Mouse (Mus musculus): ENCODE measurements at regions not wholly inside any gene's neighbourhood (a gene's known extent, or its start where the extent isn't known, plus 50 kb on each side); places are given as distances from the start of the nearest gene placed in this dataset.

GRCm38 (mm10) chr17:10135111-10135510, 184.5 kb downstream of the Qk start:
- no peaks in the 10 kb centered on the region for H3K36me3 ChIP-seq (ENCODE audit: control insufficient read depth, insufficient read depth, low read length, poor library complexity, severe bottlenecking)
- no peaks in the 10 kb centered on the region for H3K9me3 ChIP-seq (replicated peaks; ENCODE audit: control insufficient read depth, insufficient read depth, low read length, poor library complexity, severe bottlenecking)
- no peaks in the 10 kb centered on the region for H3K27me3 ChIP-seq (ENCODE audit: control insufficient read depth, insufficient read depth, low read length, poor library complexity, severe bottlenecking)
- no peak overlapping the region for H3K4me3 ChIP-seq (ENCODE audit: low read depth, low read length)
- TF ChIP-seq POLR2A (IDR thresholded peaks at IDR 0.05; ENCODE audit: insufficient read depth, low read length) (no peak), EP300 (IDR thresholded peaks at IDR 0.05; ENCODE audit: insufficient read depth, low read depth, low read length) (no peak), CTCF (IDR thresholded peaks at IDR 0.05; ENCODE audit: low read depth, low read length) (no peak)
- H3K27ac ChIP-seq (ENCODE audit: insufficient read depth, low read length): no peak overlapping the region
- no peaks in the 10 kb centered on the region for H3K4me1 ChIP-seq (ENCODE audit: control insufficient read depth, insufficient read depth, low read length)
- H3K9ac ChIP-seq (ENCODE audit: low read depth, poor library complexity, severe bottlenecking): no peak overlapping the region

- Histone ChIP-seq H3K27ac (ENCODE audit: insufficient read depth, low read length) (no peak overlapping the region), H3K4me3 (ENCODE audit: low read depth, low read length) (no peak overlapping the region)
- TF ChIP-seq CTCF (IDR thresholded peaks at IDR 0.05; ENCODE audit: low read depth, low read length) (no peak), POLR2A (IDR thresholded peaks at IDR 0.05; ENCODE audit: insufficient read depth, low read length) (no peak), EP300 (IDR thresholded peaks at IDR 0.05; ENCODE audit: insufficient read depth, low read depth, low read length) (no peak)
Observed at GRCm38 (mm10) chr17:10128591-10128990, 191.1 kb downstream of the Qk start.

GRCm38 (mm10) chr17:10122411-10122810, 197.2 kb downstream of the Qk start:
- H3K27me3 ChIP-seq (ENCODE audit: control insufficient read depth, insufficient read depth, low read length, poor library complexity, severe bottlenecking): no peaks in the 10 kb centered on the region
- H3K36me3 ChIP-seq (ENCODE audit: control insufficient read depth, insufficient read depth, low read length, poor library complexity, severe bottlenecking): no peaks in the 10 kb centered on the region
- H3K27ac ChIP-seq (ENCODE audit: insufficient read depth, low read length): no peak overlapping the region
- H3K9me3 ChIP-seq (replicated peaks; ENCODE audit: control insufficient read depth, insufficient read depth, low read length, poor library complexity, severe bottlenecking): no peaks in the 10 kb centered on the region
- TF ChIP-seq CTCF (IDR thresholded peaks at IDR 0.05; ENCODE audit: low read depth, low read length): no peak
- TF ChIP-seq POLR2A (IDR thresholded peaks at IDR 0.05; ENCODE audit: insufficient read depth, low read length): no peak
- no peaks in the 10 kb centered on the region for H3K4me1 ChIP-seq (ENCODE audit: control insufficient read depth, insufficient read depth, low read length)
- no peak overlapping the region for H3K9ac ChIP-seq (ENCODE audit: low read depth, poor library complexity, severe bottlenecking)
- no peak overlapping the region for H3K4me3 ChIP-seq (ENCODE audit: low read depth, low read length)

More at GRCm38 (mm10) chr17:10128591-10128990, 191.1 kb downstream of the Qk start:
- no peaks in the 10 kb centered on the region for H3K4me1 ChIP-seq (ENCODE audit: control insufficient read depth, insufficient read depth, low read length)
- H3K36me3 ChIP-seq (ENCODE audit: control insufficient read depth, insufficient read depth, low read length, poor library complexity, severe bottlenecking): no peaks in the 10 kb centered on the region
- no peaks in the 10 kb centered on the region for H3K27me3 ChIP-seq (ENCODE audit: control insufficient read depth, insufficient read depth, low read length, poor library complexity, severe bottlenecking)
- H3K9ac ChIP-seq (ENCODE audit: low read depth, poor library complexity, severe bottlenecking): no peak overlapping the region
- H3K9me3 ChIP-seq (replicated peaks; ENCODE audit: control insufficient read depth, insufficient read depth, low read length, poor library complexity, severe bottlenecking): no peaks in the 10 kb centered on the region

- H3K4me1 ChIP-seq (ENCODE audit: control insufficient read depth, insufficient read depth, low read length): no peaks in the 10 kb centered on the region
- TF ChIP-seq CTCF (IDR thresholded peaks at IDR 0.05; ENCODE audit: low read depth, low read length) (no peak), EP300 (IDR thresholded peaks at IDR 0.05; ENCODE audit: insufficient read depth, low read depth, low read length) (no peak), POLR2A (IDR thresholded peaks at IDR 0.05; ENCODE audit: insufficient read depth, low read length) (no peak)
- no peaks in the 10 kb centered on the region for H3K27me3 ChIP-seq (ENCODE audit: control insufficient read depth, insufficient read depth, low read length, poor library complexity, severe bottlenecking)
- H3K36me3 ChIP-seq (ENCODE audit: control insufficient read depth, insufficient read depth, low read length, poor library complexity, severe bottlenecking): no peaks in the 10 kb centered on the region
- H3K27ac ChIP-seq (ENCODE audit: insufficient read depth, low read length): no peak overlapping the region
- H3K4me3 ChIP-seq (ENCODE audit: low read depth, low read length): no peak overlapping the region
- no peaks in the 10 kb centered on the region for H3K9me3 ChIP-seq (replicated peaks; ENCODE audit: control insufficient read depth, insufficient read depth, low read length, poor library complexity, severe bottlenecking)
- H3K9ac ChIP-seq (ENCODE audit: low read depth, poor library complexity, severe bottlenecking): no peak overlapping the region
Observed at GRCm38 (mm10) chr17:10112118-10112517, 207.5 kb downstream of the Qk start.

- Histone ChIP-seq H3K27ac (ENCODE audit: insufficient read depth, low read length) (no peak overlapping the region), H3K36me3 (ENCODE audit: control insufficient read depth, insufficient read depth, low read length, poor library complexity, severe bottlenecking) (no peaks in the 10 kb centered on the region), H3K4me1 (ENCODE audit: control insufficient read depth, insufficient read depth, low read length) (no peaks in the 10 kb centered on the region), H3K9ac (ENCODE audit: low read depth, poor library complexity, severe bottlenecking) (no peak overlapping the region), H3K9me3 (replicated peaks; ENCODE audit: control insufficient read depth, insufficient read depth, low read length, poor library complexity, severe bottlenecking) (no peaks in the 10 kb centered on the region), H3K27me3 (ENCODE audit: control insufficient read depth, insufficient read depth, low read length, poor library complexity, severe bottlenecking) (no peaks in the 10 kb centered on the region), H3K4me3 (ENCODE audit: low read depth, low read length) (no peak overlapping the region)
- TF ChIP-seq CTCF (IDR thresholded peaks at IDR 0.05; ENCODE audit: low read depth, low read length): no peak
- no peak for TF ChIP-seq POLR2A (IDR thresholded peaks at IDR 0.05; ENCODE audit: insufficient read depth, low read length)
- no peak for TF ChIP-seq EP300 (IDR thresholded peaks at IDR 0.05; ENCODE audit: insufficient read depth, low read depth, low read length)
Observed at GRCm38 (mm10) chr17:10110375-10110675, 209.3 kb downstream of the Qk start.

- no peaks in the 10 kb centered on the region for H3K36me3 ChIP-seq (ENCODE audit: control insufficient read depth, insufficient read depth, low read length, poor library complexity, severe bottlenecking)
- TF ChIP-seq POLR2A (IDR thresholded peaks at IDR 0.05; ENCODE audit: insufficient read depth, low read length): no peak
- TF ChIP-seq CTCF (IDR thresholded peaks at IDR 0.05; ENCODE audit: low read depth, low read length): no peak
- no peak for TF ChIP-seq EP300 (IDR thresholded peaks at IDR 0.05; ENCODE audit: insufficient read depth, low read depth, low read length)
- H3K4me1 ChIP-seq (ENCODE audit: control insufficient read depth, insufficient read depth, low read length): no peaks in the 10 kb centered on the region
- H3K4me3 ChIP-seq (ENCODE audit: low read depth, low read length): no peak overlapping the region
- H3K27ac ChIP-seq (ENCODE audit: insufficient read depth, low read length): no peak overlapping the region
- no peaks in the 10 kb centered on the region for H3K27me3 ChIP-seq (ENCODE audit: control insufficient read depth, insufficient read depth, low read length, poor library complexity, severe bottlenecking)
- H3K9ac ChIP-seq (ENCODE audit: low read depth, poor library complexity, severe bottlenecking): no peak overlapping the region
- H3K9me3 ChIP-seq (replicated peaks; ENCODE audit: control insufficient read depth, insufficient read depth, low read length, poor library complexity, severe bottlenecking): no peaks in the 10 kb centered on the region
Observed at GRCm38 (mm10) chr17:10109511-10110374, 209.9 kb downstream of the Qk start.

Measured in ES-Bruce4 (cell line).